Mouse (Mus musculus): ENCODE data around the gene Gm49388.

The Gm49388 gene

GRCm38 (mm10) chr7:127785308-127785707 lies at the start of gene Gm49388:
Gm49388 (plus strand) TSS chr7:127785608.
- DNase-seq (ENCODE audit: low read depth in 2 of 2, low spot score in 2 of 2): no peak

- peak; percentile 40 to 63 for DNase-seq (ENCODE audit: low read depth in 2 of 2, low spot score in 2 of 2)
Measured at GRCm38 (mm10) chr7:127744366-127745045, 40.9 kb upstream of the Gm49388 start, which contains the start of gene Fbxl19. Fbxl19 (plus strand) TSS chr7:127744543.

GRCm38 (mm10) chr7:127745251-127745651 lies 40.2 kb upstream of the Gm49388 start:
- peak; percentile 80 to 89 for DNase-seq (ENCODE audit: low read depth in 2 of 2, low spot score in 2 of 2)

GRCm38 (mm10) chr7:127745652-127746493 lies 39.5 kb upstream of the Gm49388 start:
- DNase-seq (ENCODE audit: low read depth in 2 of 2, low spot score in 2 of 2): peak in 1 of 2 experiments; percentile 42

- no peak for DNase-seq (ENCODE audit: low read depth in 2 of 2, low spot score in 2 of 2)
Measured at GRCm38 (mm10) chr7:127746494-127747491, 38.6 kb upstream of the Gm49388 start.

- no peak for DNase-seq (ENCODE audit: low read depth in 2 of 2, low spot score in 2 of 2)
Measured at GRCm38 (mm10) chr7:127747559-127748234, 37.7 kb upstream of the Gm49388 start.

- no peak for DNase-seq (ENCODE audit: low read depth in 2 of 2, low spot score in 2 of 2)
Measured at GRCm38 (mm10) chr7:127748235-127748560, 37.2 kb upstream of the Gm49388 start.

- DNase-seq (ENCODE audit: low read depth in 2 of 2, low spot score in 2 of 2): no peak
Measured at GRCm38 (mm10) chr7:127750131-127751127, 35.0 kb upstream of the Gm49388 start.

- no peak for DNase-seq (ENCODE audit: low read depth in 2 of 2, low spot score in 2 of 2)
Measured at GRCm38 (mm10) chr7:127751619-127752018, 33.8 kb upstream of the Gm49388 start.

GRCm38 (mm10) chr7:127752069-127752468 lies 33.3 kb upstream of the Gm49388 start:
- no peak for DNase-seq (ENCODE audit: low read depth in 2 of 2, low spot score in 2 of 2)

GRCm38 (mm10) chr7:127753158-127753557 lies 32.2 kb upstream of the Gm49388 start:
- no peak for DNase-seq (ENCODE audit: low read depth in 2 of 2, low spot score in 2 of 2)

- no peak for DNase-seq (ENCODE audit: low read depth in 2 of 2, low spot score in 2 of 2)
Measured at GRCm38 (mm10) chr7:127753741-127754140, 31.7 kb upstream of the Gm49388 start.

- DNase-seq (ENCODE audit: low read depth in 2 of 2, low spot score in 2 of 2): no peak
Measured at GRCm38 (mm10) chr7:127759716-127760115, 25.7 kb upstream of the Gm49388 start.

GRCm38 (mm10) chr7:127760478-127760877 lies 24.9 kb upstream of the Gm49388 start:
- no peak for DNase-seq (ENCODE audit: low read depth in 2 of 2, low spot score in 2 of 2)

GRCm38 (mm10) chr7:127761026-127761425 lies 24.4 kb upstream of the Gm49388 start:
- peak; percentile 48 to 56 for DNase-seq (ENCODE audit: low read depth in 2 of 2, low spot score in 2 of 2)

- no peak for DNase-seq (ENCODE audit: low read depth in 2 of 2, low spot score in 2 of 2)
Measured at GRCm38 (mm10) chr7:127763642-127764041, 21.8 kb upstream of the Gm49388 start.

GRCm38 (mm10) chr7:127765756-127766155 lies 19.7 kb upstream of the Gm49388 start:
- no peak for DNase-seq (ENCODE audit: low read depth in 2 of 2, low spot score in 2 of 2)

- DNase-seq (ENCODE audit: low read depth in 2 of 2, low spot score in 2 of 2): no peak
Measured at GRCm38 (mm10) chr7:127766851-127767609, 18.4 kb upstream of the Gm49388 start.

All from CD8-positive naive resting alpha-beta T cell, adult 2 months (primary cell).